Mouse (Mus musculus): ENCODE measurements around the gene Lrrc4c.

DNA sequence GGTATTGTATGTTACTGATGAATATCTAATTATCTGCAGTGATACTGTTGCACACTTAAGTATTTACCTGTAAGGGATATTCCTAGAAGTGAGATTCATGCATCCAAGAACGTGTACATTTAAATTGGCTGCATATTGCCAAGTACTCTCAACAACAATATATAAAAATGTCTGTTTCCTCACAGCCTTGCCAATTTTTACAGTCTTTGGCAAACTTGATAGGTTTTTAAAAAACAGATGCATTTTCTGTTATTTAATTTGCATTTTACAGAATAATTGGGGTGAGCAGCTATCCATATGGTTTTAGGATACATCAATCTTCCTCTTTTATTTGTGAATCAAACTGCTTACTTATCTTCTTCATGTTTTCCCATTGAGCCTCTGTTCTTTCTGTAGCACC, 439.7 kb downstream of the Lrrc4c start:
- TF ChIP-seq POLR2A (IDR thresholded peaks at IDR 0.05; ENCODE audit: extremely low read depth, insufficient read depth, low read length), result no peak
- TF ChIP-seq CTCF (IDR thresholded peaks at IDR 0.05; ENCODE audit: extremely low read depth, insufficient read depth, low read length), result no peak
